Mouse (Mus musculus): Measurements from ENCODE around the gene Kpna7. TPM values are rescaled to one million over a fixed set of nuclear protein-coding genes. Genes with fewer than 3 reads are reported as not detected.

The Kpna7 gene
- total and polyA plus RNA-seq, 3 experiments = 0.35 to 2.2 TPM; not detected in 1

- DNase-seq (ENCODE audit: low read depth, low spot score) = no peak
- Histone ChIP-seq H3K36me3 (ENCODE audit: control insufficient read depth in 1 of 2, insufficient read depth in 2 of 2, low read length in 2 of 2) (no peaks in the 10 kb centered on the region), H3K9me3 (replicated peaks; ENCODE audit: insufficient read depth, low read length) (no peaks in the 10 kb centered on the region), H3K27ac (ENCODE audit: control insufficient read depth, low read depth, low read length) (no peak overlapping the region), H3K4me1 (ENCODE audit: control insufficient read depth in 1 of 2, insufficient read depth in 2 of 2, low read length in 2 of 2) (no peaks in the 10 kb centered on the region), H3K4me3 (ENCODE audit: control insufficient read depth in 1 of 2, insufficient read depth in 1 of 2, low read depth in 2 of 2, low read length in 2 of 2) (no peak overlapping the region), H3K9ac (ENCODE audit: control insufficient read depth, low read depth, low read length, poor library complexity, severe bottlenecking) (no peak overlapping the region), H3K27me3 (ENCODE audit: control insufficient read depth in 1 of 2, insufficient read depth in 2 of 2, low read length in 2 of 2) (no peaks in the 10 kb centered on the region; a peak in 1 of 4 replicates), H3K79me2 (ENCODE audit: control insufficient read depth, insufficient read depth, low read length, poor library complexity) (no peaks in the 10 kb centered on the region)
- TF ChIP-seq BHLHE40 (IDR thresholded peaks at IDR 0.05; ENCODE audit: borderline replicate concordance, low read depth, low read length) (no peak), CTCF (IDR thresholded peaks at IDR 0.05 in 2 of 3, conservative IDR thresholded peaks at IDR 0.05 in 1 of 3; ENCODE audit: control insufficient read depth in 1 of 3, insufficient read depth in 1 of 3, low read depth in 2 of 3, low read length in 3 of 3, poor library complexity in 1 of 3, severe bottlenecking in 1 of 3) (no peak), TAL1 (IDR thresholded peaks at IDR 0.05; ENCODE audit: low read length) (no peak), USF2 (IDR thresholded peaks at IDR 0.05; ENCODE audit: borderline replicate concordance in 1 of 2, insufficient read depth in 1 of 2, low read depth in 1 of 2, low read length in 2 of 2) (no peak), MAFK (IDR thresholded peaks at IDR 0.05; ENCODE audit: borderline replicate concordance, low read depth, low read length) (no peak), CHD1 (IDR thresholded peaks at IDR 0.05; ENCODE audit: low read depth, low read length) (no peak), MYC (IDR thresholded peaks at IDR 0.05; ENCODE audit: low read depth, low read length) (no peak)
These were observed 15.0 kb downstream of the Kpna7 start for GRCm38 (mm10) chr5:145068863-145069262.

GRCm38 (mm10) chr5:145064765-145065340, 19.0 kb downstream of the Kpna7 start:
- H3K4me1 ChIP-seq (ENCODE audit: control insufficient read depth in 1 of 2, insufficient read depth in 2 of 2, low read length in 2 of 2) = no peaks in the 10 kb centered on the region
- no peak overlapping the region for H3K9ac ChIP-seq (ENCODE audit: control insufficient read depth, low read depth, low read length, poor library complexity, severe bottlenecking)
- no peaks in the 10 kb centered on the region for H3K79me2 ChIP-seq (ENCODE audit: control insufficient read depth, insufficient read depth, low read length, poor library complexity)
- H3K27ac ChIP-seq (ENCODE audit: control insufficient read depth, low read depth, low read length) = no peak overlapping the region
- no peaks in the 10 kb centered on the region for H3K36me3 ChIP-seq (ENCODE audit: control insufficient read depth in 1 of 2, insufficient read depth in 2 of 2, low read length in 2 of 2)
- TF ChIP-seq SMC3 (IDR thresholded peaks at IDR 0.05; ENCODE audit: low read depth, low read length) (no peak), CHD1 (IDR thresholded peaks at IDR 0.05; ENCODE audit: low read depth, low read length) (no peak), GATA1 (IDR thresholded peaks at IDR 0.05; ENCODE audit: low read depth, low read length) (no peak), TCF12 (IDR thresholded peaks at IDR 0.05; ENCODE audit: low read depth, low read length) (no peak), POLR2AphosphoS5 (IDR thresholded peaks at IDR 0.05; ENCODE audit: borderline replicate concordance, low read depth, low read length) (no peak), MAX (IDR thresholded peaks at IDR 0.05; ENCODE audit: low read length) (no peak), TBP (IDR thresholded peaks at IDR 0.05; ENCODE audit: low read depth, low read length) (no peak), POLR2A (IDR thresholded peaks at IDR 0.05; ENCODE audit: control insufficient read depth in 1 of 2, insufficient read depth in 1 of 2, low read depth in 1 of 2, low read length in 2 of 2, poor library complexity in 1 of 2) (no peak), TAL1 (IDR thresholded peaks at IDR 0.05; ENCODE audit: low read length) (no peak), SIN3A (IDR thresholded peaks at IDR 0.05; ENCODE audit: low read length) (no peak), ETS1 (IDR thresholded peaks at IDR 0.05; ENCODE audit: low read depth, low read length) (no peak), ZNF384 (IDR thresholded peaks at IDR 0.05; ENCODE audit: low read depth, low read length) (no peak), UBTF (IDR thresholded peaks at IDR 0.05; ENCODE audit: borderline replicate concordance, insufficient read depth, low read depth, low read length) (no peak), NELFE (IDR thresholded peaks at IDR 0.05; ENCODE audit: low read depth, low read length) (no peak), ZMIZ1 (IDR thresholded peaks at IDR 0.05; ENCODE audit: low read depth, low read length) (no peak)
- H3K4me3 ChIP-seq (ENCODE audit: control insufficient read depth in 1 of 2, insufficient read depth in 1 of 2, low read depth in 2 of 2, low read length in 2 of 2) = no peak overlapping the region
- no peak for DNase-seq (ENCODE audit: low read depth, low spot score)
- no peaks in the 10 kb centered on the region; a peak in 1 of 4 replicates for H3K27me3 ChIP-seq (ENCODE audit: control insufficient read depth in 1 of 2, insufficient read depth in 2 of 2, low read length in 2 of 2)
- H3K9me3 ChIP-seq (replicated peaks; ENCODE audit: insufficient read depth, low read length) = no peaks in the 10 kb centered on the region

All from MEL (cell line).